In the genomic region with DNA sequence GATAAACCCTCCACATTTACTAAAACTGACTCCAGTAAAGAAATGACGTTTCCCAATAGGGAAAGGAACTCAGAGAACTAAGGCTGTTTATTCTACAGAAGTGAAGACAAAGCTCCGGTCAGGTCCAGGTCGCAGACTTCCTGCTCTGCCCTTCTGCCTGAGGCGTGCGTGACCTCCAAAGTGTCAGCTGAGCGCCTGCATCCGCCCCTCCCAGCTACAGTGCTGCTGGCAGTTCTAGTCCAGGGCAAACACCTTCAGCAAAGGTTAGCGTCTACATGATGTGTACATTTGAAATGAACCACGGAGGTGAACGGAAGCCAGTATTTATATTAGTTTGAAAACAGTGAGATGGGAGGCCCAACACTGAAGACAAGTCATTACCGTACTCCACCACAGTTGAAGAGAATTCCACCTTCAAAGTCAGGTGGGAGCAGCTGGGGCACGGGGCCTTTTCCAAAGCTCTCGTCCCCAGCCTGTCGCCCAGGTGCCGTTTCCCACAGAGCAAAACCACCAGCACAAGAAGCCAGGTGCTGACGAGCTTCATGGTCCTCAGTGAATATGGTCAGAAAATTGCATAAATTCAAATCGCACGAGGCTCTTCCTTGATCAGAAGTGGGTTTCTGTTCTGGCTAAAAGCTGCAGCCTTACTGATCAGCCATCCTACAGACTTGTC, we compare ENCODE assay signal across 15 mouse cellular contexts. TPM values are rescaled to one million over a fixed set of nuclear protein-coding genes. Genes with fewer than 3 reads are reported as not detected.
DNase-seq lines count a peak whose midpoint lies in the region; ATAC-seq lines count a peak whose summit lies in the region.
"Had no signal": no experiment of that assay in that cellular context is flagged by ENCODE, and none has a peak within 500 bp of the region (broad histone marks: within the 10 kb centered on the region; RNA-seq: fewer than 3 reads in every experiment).

No protein-coding gene starts in this region.

- no peak overlapping the region for H3K4me2 ChIP-seq in kidney, embryonic 14.5 days (replicated peaks; ENCODE audit: low read depth, low read length)
- no peak overlapping the region for H3K4me2 ChIP-seq in stomach, embryonic 16.5 days (ENCODE audit: low read depth, low read length)
- H3K4me2 ChIP-seq: limb, embryonic 12.5 days had no signal

- H3K27me3 ChIP-seq in kidney, embryonic 14.5 days (ENCODE audit: control insufficient read depth, insufficient read depth, low read length) = no peaks in the 10 kb centered on the region
- no peaks in the 10 kb centered on the region for H3K27me3 ChIP-seq in stomach, embryonic 16.5 days (ENCODE audit: control insufficient read depth, insufficient read depth, low read length)
- no peaks in the 10 kb centered on the region for H3K27me3 ChIP-seq in midbrain, embryonic 10.5 days (ENCODE audit: low read depth, poor library complexity, severe bottlenecking)
- H3K27me3 ChIP-seq: limb, embryonic 12.5 days had no signal

- H3K4me3 ChIP-seq in kidney, embryonic 14.5 days (ENCODE audit: low read length) = no peak overlapping the region
- H3K4me3 ChIP-seq in stomach, embryonic 16.5 days (replicated peaks; ENCODE audit: low read length) = no peak overlapping the region
- no peak overlapping the region for H3K4me3 ChIP-seq in midbrain, embryonic 10.5 days
- H3K4me3 ChIP-seq: limb, embryonic 12.5 days had no signal

- peak; percentile 30 for DNase-seq in kidney, adult 11 months
- DNase-seq in ES-CJ7 (ENCODE audit: low read depth, low spot score) = peak; percentile 73
- DNase-seq in kidney, postnatal 4 days = peak; percentile 17 to 38
- no peak for DNase-seq in left cerebral cortex, postnatal 36 days (ENCODE audit: low spot score in 2 of 2)
- no peak for DNase-seq in midbrain, embryonic 10.5 days (ENCODE audit: low spot score)
- no peak for DNase-seq in heart, adult 9 months (ENCODE audit: low spot score in 2 of 2)
- DNase-seq: B cell, adult 2 months; cerebellum, adult 11-12 months; liver, postnatal 0 days; midbrain, embryonic 14.5 days had no signal

- 79% methylated on average over 18 of the region's 18 CpGs for WGBS in kidney, embryonic 14.5 days
- WGBS in stomach, embryonic 16.5 days = 54% methylated on average over 18 of the region's 18 CpGs
- WGBS in midbrain, embryonic 10.5 days = 91% methylated on average over 18 of the region's 18 CpGs

- peaks cover 52% of the 10 kb centered on the region for H3K36me3 ChIP-seq in kidney, embryonic 14.5 days (ENCODE audit: control insufficient read depth, insufficient read depth, low read length)
- H3K36me3 ChIP-seq in stomach, embryonic 16.5 days (ENCODE audit: control insufficient read depth, insufficient read depth, low read length) = peaks cover 13% of the 10 kb centered on the region; the same call in 1 of the 2 replicates
- peaks cover 66% of the 10 kb centered on the region for H3K36me3 ChIP-seq in midbrain, embryonic 10.5 days

- H3K4me1 ChIP-seq in kidney, embryonic 14.5 days (ENCODE audit: control insufficient read depth, insufficient read depth, low read length) = no peaks in the 10 kb centered on the region
- peaks cover 13% of the 10 kb centered on the region for H3K4me1 ChIP-seq in stomach, embryonic 16.5 days (ENCODE audit: control insufficient read depth, insufficient read depth, low read length)
- H3K4me1 ChIP-seq in midbrain, embryonic 10.5 days = no peaks in the 10 kb centered on the region

- intact Hi-C loops in left cerebral cortex, postnatal 36 days (cut with DNase I) = no loop called here

- H3K9me3 ChIP-seq in kidney, embryonic 14.5 days (ENCODE audit: control insufficient read depth, low read length) = no peaks in the 10 kb centered on the region
- no peaks in the 10 kb centered on the region for H3K9me3 ChIP-seq in stomach, embryonic 16.5 days (replicated peaks; ENCODE audit: control insufficient read depth, low read length)
- H3K9me3 ChIP-seq in midbrain, embryonic 10.5 days (replicated peaks) = no peaks in the 10 kb centered on the region
- H3K9me3 ChIP-seq: limb, embryonic 12.5 days had no signal

- no peak for ATAC-seq in kidney, embryonic 14.5 days (ENCODE audit: low FRiP score, low TSS enrichment)
- peak; percentile 56; the same call in 1 of the 2 replicates for ATAC-seq in stomach, embryonic 16.5 days (ENCODE audit: insufficient read depth, low FRiP score)
- ATAC-seq: liver, postnatal 0 days had no signal

- H3K27ac ChIP-seq in kidney, embryonic 14.5 days (ENCODE audit: low read depth, low read length) = no peak overlapping the region
- peak overlapping the region; percentile 66; the same call in 1 of the 2 replicates for H3K27ac ChIP-seq in stomach, embryonic 16.5 days (ENCODE audit: low read length)
- H3K27ac ChIP-seq in midbrain, embryonic 10.5 days (replicated peaks) = no peak overlapping the region
- H3K27ac ChIP-seq: limb, embryonic 12.5 days had no signal

- no peak overlapping the region for H3K9ac ChIP-seq in kidney, embryonic 14.5 days (ENCODE audit: low read depth, low read length)
- H3K9ac ChIP-seq in stomach, embryonic 16.5 days (ENCODE audit: low read length) = no peak overlapping the region
- H3K9ac ChIP-seq: limb, embryonic 12.5 days; liver, postnatal 0 days had no signal

RNA-seq across cellular contexts. Expression of gene Mbtps1, which starts 11.4 kb away (rescaled TPM):
- 66.4 and 131 TPM in 2 replicates for polyA plus RNA-seq in kidney, embryonic 14.5 days (2014; fragmentation: Nextera tagmentation; extraction: Ambion mirVana)
- 108 and 115 TPM in 2 replicates for polyA plus RNA-seq in stomach, embryonic 16.5 days (2015; fragmentation: Nextera tagmentation; extraction: Ambion mirVana)
- 10 to 100 TPM; 65.4 to 74.4 TPM for total RNA-seq in left cerebral cortex, postnatal 36 days (2021)
- 111 and 112 TPM in 2 replicates for polyA plus RNA-seq in midbrain, embryonic 10.5 days (2016; fragmentation: Nextera tagmentation; extraction: Ambion mirVana)

RNA-seq across cellular contexts. Expression of gene Hsdl1, which starts 27.8 kb away (rescaled TPM):
- 20.4 and 35.8 TPM in 2 replicates for polyA plus RNA-seq in kidney, embryonic 14.5 days (2014; fragmentation: Nextera tagmentation; extraction: Ambion mirVana)
- 31.0 and 39.2 TPM in 2 replicates for polyA plus RNA-seq in stomach, embryonic 16.5 days (2015; fragmentation: Nextera tagmentation; extraction: Ambion mirVana)
- 10 to 100 TPM; 43.2 to 43.6 TPM for total RNA-seq in left cerebral cortex, postnatal 36 days (2021)
- polyA plus RNA-seq in midbrain, embryonic 10.5 days (2016; fragmentation: Nextera tagmentation; extraction: Ambion mirVana) = 73.0 and 88.9 TPM in 2 replicates

RNA-seq across cellular contexts. Expression of gene Dnaaf1, which starts 27.9 kb away (rescaled TPM):
- polyA plus RNA-seq in kidney, embryonic 14.5 days (2014; fragmentation: Nextera tagmentation; extraction: Ambion mirVana) = 0.11 and 0.37 TPM in 2 replicates
- polyA plus RNA-seq in stomach, embryonic 16.5 days (2015; fragmentation: Nextera tagmentation; extraction: Ambion mirVana) = 0.30 and 0.66 TPM in 2 replicates
- total RNA-seq in left cerebral cortex, postnatal 36 days (2021) = under 1 TPM; 0.10 to 0.18 TPM
- 0.19 and 0.30 TPM in 2 replicates for polyA plus RNA-seq in midbrain, embryonic 10.5 days (2016; fragmentation: Nextera tagmentation; extraction: Ambion mirVana)
- total RNA-seq: heart, postnatal 25 days had no signal
- polyA plus RNA-seq: limb, embryonic 12.5 days; liver, postnatal 0 days; neural tube, embryonic 11.5 days had no signal

RNA-seq across cellular contexts. Expression of gene Slc38a8, which starts 45.7 kb away (rescaled TPM):
- polyA plus RNA-seq in kidney, embryonic 14.5 days (2014; fragmentation: Nextera tagmentation; extraction: Ambion mirVana) = not detected in 2 replicates
- polyA plus RNA-seq in stomach, embryonic 16.5 days (2015; fragmentation: Nextera tagmentation; extraction: Ambion mirVana) = not detected in 2 replicates
- total RNA-seq in left cerebral cortex, postnatal 36 days (2021) = under 1 TPM; 0.29 to 0.81 TPM
- 0.15 and 1.1 TPM in 2 replicates for polyA plus RNA-seq in midbrain, embryonic 10.5 days (2016; fragmentation: Nextera tagmentation; extraction: Ambion mirVana)
- total RNA-seq: heart, postnatal 25 days had no signal
- polyA plus RNA-seq: liver, postnatal 0 days; midbrain, embryonic 14.5 days; neural tube, embryonic 11.5 days had no signal

RNA-seq across cellular contexts. Expression of gene Taf1c, which starts 57.9 kb away (rescaled TPM):
- 9.7 and 13.0 TPM in 2 replicates for polyA plus RNA-seq in kidney, embryonic 14.5 days (2014; fragmentation: Nextera tagmentation; extraction: Ambion mirVana)
- 11.0 and 11.3 TPM in 2 replicates for polyA plus RNA-seq in stomach, embryonic 16.5 days (2015; fragmentation: Nextera tagmentation; extraction: Ambion mirVana)
- 10 to 100 TPM; 10.1 to 10.3 TPM for total RNA-seq in left cerebral cortex, postnatal 36 days (2021)
- 15.3 and 16.7 TPM in 2 replicates for polyA plus RNA-seq in midbrain, embryonic 10.5 days (2016; fragmentation: Nextera tagmentation; extraction: Ambion mirVana)

Comparison
In these comparisons a context has a peak if more than half of its experiments do, and no peak if none do; other contexts are left out.
1. DNase-seq: peak in kidney, adult 11 months (single experiment), ES-CJ7 (single experiment) and kidney, postnatal 4 days (2 of 2); none in left cerebral cortex, postnatal 36 days (0 of 2), midbrain, embryonic 10.5 days (single experiment) and heart, adult 9 months (0 of 2).